Mouse (Mus musculus): Measurements from ENCODE around the gene Fam240a. TPM values are rescaled to one million over a fixed set of nuclear protein-coding genes. Genes with fewer than 3 reads are reported as not detected.
A peak's percentile ranks its signal among the peaks of the same experiment; 100 is the strongest.

Fam240a gene
- polyA plus RNA-seq, 1 experiment from 2014 or later = not detected

GRCm38 (mm10) chr9:110879998-110880561 is 36.6 kb downstream of the Fam240a start, which contains the start of gene Tmie:
Gene Tmie (minus strand): TSS chr9:110880113.
- Histone ChIP-seq H3K9me3 (ENCODE audit: control insufficient read depth, low read length) (no peaks in the 10 kb centered on the region), H3K36me3 (ENCODE audit: control insufficient read depth, insufficient read depth, low read length) (no peaks in the 10 kb centered on the region), H3K27me3 (ENCODE audit: control insufficient read depth, insufficient read depth, low read length) (peaks cover 34% of the 10 kb centered on the region), H3K4me1 (replicated peaks; ENCODE audit: control insufficient read depth, insufficient read depth, low read length) (peaks cover 10% of the 10 kb centered on the region), H3K4me2 (replicated peaks; ENCODE audit: low read depth, low read length) (peak within 1 kb of the TSS; percentile 83), H3K27ac (ENCODE audit: low read depth, low read length) (no peak within 1 kb of the TSS), H3K4me3 (ENCODE audit: low read depth, low read length) (peak within 1 kb of the TSS; percentile 48), H3K9ac (ENCODE audit: low read depth, low read length) (0 out of 2 replicates have a peak within 1 kb of the TSS, but pooled peaks have one; percentile 27)
- DNase-seq (ENCODE audit: low spot score) = peak; percentile 51
- ATAC-seq (ENCODE audit: low FRiP score) = 0 out of 2 replicates have a peak, but pooled peaks have one; percentile 13
- under 1% methylated on average over 42 of the region's 57 CpGs for WGBS

GRCm38 (mm10) chr9:110879191-110879920 is 37.3 kb downstream of the Fam240a start, which contains the start of gene Als2cl:
Gene Als2cl (plus strand): TSS chr9:110879870.
- ATAC-seq (ENCODE audit: low FRiP score) (no peak), DNase-seq (ENCODE audit: low spot score) (no peak)
- Histone ChIP-seq H3K9me3 (ENCODE audit: control insufficient read depth, low read length) (no peaks in the 10 kb centered on the region), H3K27me3 (ENCODE audit: control insufficient read depth, insufficient read depth, low read length) (peaks cover 34% of the 10 kb centered on the region), H3K36me3 (ENCODE audit: control insufficient read depth, insufficient read depth, low read length) (no peaks in the 10 kb centered on the region), H3K4me1 (replicated peaks; ENCODE audit: control insufficient read depth, insufficient read depth, low read length) (peaks cover 17% of the 10 kb centered on the region), H3K4me3 (ENCODE audit: low read depth, low read length) (peak within 1 kb of the TSS; percentile 48), H3K9ac (ENCODE audit: low read depth, low read length) (0 out of 2 replicates have a peak within 1 kb of the TSS, but pooled peaks have one; percentile 27), H3K4me2 (replicated peaks; ENCODE audit: low read depth, low read length) (peak within 1 kb of the TSS; percentile 83), H3K27ac (ENCODE audit: low read depth, low read length) (no peak within 1 kb of the TSS)
- 13% methylated on average over 12 of the region's 12 CpGs for WGBS

GRCm38 (mm10) chr9:110877888-110878287 is 38.8 kb downstream of the Fam240a start:
- Histone ChIP-seq H3K27me3 (ENCODE audit: control insufficient read depth, insufficient read depth, low read length) (peaks cover 40% of the 10 kb centered on the region), H3K9ac (ENCODE audit: low read depth, low read length) (no peak overlapping the region), H3K27ac (ENCODE audit: low read depth, low read length) (no peak overlapping the region), H3K4me3 (ENCODE audit: low read depth, low read length) (no peak overlapping the region), H3K4me2 (replicated peaks; ENCODE audit: low read depth, low read length) (no peak overlapping the region), H3K9me3 (ENCODE audit: control insufficient read depth, low read length) (no peaks in the 10 kb centered on the region), H3K36me3 (ENCODE audit: control insufficient read depth, insufficient read depth, low read length) (no peaks in the 10 kb centered on the region), H3K4me1 (replicated peaks; ENCODE audit: control insufficient read depth, insufficient read depth, low read length) (peaks cover 27% of the 10 kb centered on the region)
- DNase-seq (ENCODE audit: low spot score) = no peak
- no peak for ATAC-seq (ENCODE audit: low FRiP score)
- WGBS = 87% methylated on average over 5 of the region's 5 CpGs

- Histone ChIP-seq H3K27ac (ENCODE audit: low read depth, low read length) (no peak overlapping the region), H3K9ac (ENCODE audit: low read depth, low read length) (no peak overlapping the region), H3K27me3 (ENCODE audit: control insufficient read depth, insufficient read depth, low read length) (peaks cover 45% of the 10 kb centered on the region), H3K4me2 (replicated peaks; ENCODE audit: low read depth, low read length) (no peak overlapping the region), H3K4me1 (replicated peaks; ENCODE audit: control insufficient read depth, insufficient read depth, low read length) (peaks cover 27% of the 10 kb centered on the region), H3K4me3 (ENCODE audit: low read depth, low read length) (no peak overlapping the region), H3K36me3 (ENCODE audit: control insufficient read depth, insufficient read depth, low read length) (no peaks in the 10 kb centered on the region), H3K9me3 (ENCODE audit: control insufficient read depth, low read length) (no peaks in the 10 kb centered on the region)
- ATAC-seq (ENCODE audit: low FRiP score) (no peak), DNase-seq (ENCODE audit: low spot score) (no peak)
- WGBS = 95% methylated on average over 1 of the region's 1 CpGs
These were observed 39.3 kb downstream of the Fam240a start for GRCm38 (mm10) chr9:110877353-110877752.

- Histone ChIP-seq H3K4me1 (replicated peaks; ENCODE audit: control insufficient read depth, insufficient read depth, low read length) (peaks cover 26% of the 10 kb centered on the region), H3K36me3 (ENCODE audit: control insufficient read depth, insufficient read depth, low read length) (no peaks in the 10 kb centered on the region), H3K9me3 (ENCODE audit: control insufficient read depth, low read length) (no peaks in the 10 kb centered on the region), H3K9ac (ENCODE audit: low read depth, low read length) (no peak overlapping the region), H3K27ac (ENCODE audit: low read depth, low read length) (no peak overlapping the region), H3K27me3 (ENCODE audit: control insufficient read depth, insufficient read depth, low read length) (peaks cover 33% of the 10 kb centered on the region), H3K4me2 (replicated peaks; ENCODE audit: low read depth, low read length) (no peak overlapping the region), H3K4me3 (ENCODE audit: low read depth, low read length) (no peak overlapping the region)
- ATAC-seq (ENCODE audit: low FRiP score) (peak; percentile 63), DNase-seq (ENCODE audit: low spot score) (no peak)
- 23% methylated on average over 4 of the region's 6 CpGs for WGBS
These were observed 41.4 kb downstream of the Fam240a start for GRCm38 (mm10) chr9:110875288-110875695.

GRCm38 (mm10) chr9:110874660-110875191 is 41.9 kb downstream of the Fam240a start:
- Histone ChIP-seq H3K4me2 (replicated peaks; ENCODE audit: low read depth, low read length) (peak overlapping the region; percentile 2; the same call in 1 of the 2 replicates), H3K4me3 (ENCODE audit: low read depth, low read length) (no peak overlapping the region), H3K27ac (ENCODE audit: low read depth, low read length) (no peak overlapping the region; the same call in 1 of the 2 replicates), H3K9ac (ENCODE audit: low read depth, low read length) (no peak overlapping the region), H3K4me1 (replicated peaks; ENCODE audit: control insufficient read depth, insufficient read depth, low read length) (peaks cover 24% of the 10 kb centered on the region), H3K27me3 (ENCODE audit: control insufficient read depth, insufficient read depth, low read length) (peaks cover 27% of the 10 kb centered on the region), H3K36me3 (ENCODE audit: control insufficient read depth, insufficient read depth, low read length) (no peaks in the 10 kb centered on the region), H3K9me3 (ENCODE audit: control insufficient read depth, low read length) (no peaks in the 10 kb centered on the region)
- ATAC-seq (ENCODE audit: low FRiP score) = peak; percentile 82
- WGBS = 7% methylated on average over 3 of the region's 3 CpGs
- peak; percentile 42 for DNase-seq (ENCODE audit: low spot score)

- Histone ChIP-seq H3K9ac (ENCODE audit: low read depth, low read length) (peak overlapping the region; percentile 42), H3K4me2 (replicated peaks; ENCODE audit: low read depth, low read length) (peak overlapping the region; percentile 55), H3K27me3 (ENCODE audit: control insufficient read depth, insufficient read depth, low read length) (peaks cover 20% of the 10 kb centered on the region), H3K4me3 (ENCODE audit: low read depth, low read length) (peak overlapping the region; percentile 21), H3K9me3 (ENCODE audit: control insufficient read depth, low read length) (no peaks in the 10 kb centered on the region), H3K27ac (ENCODE audit: low read depth, low read length) (no peak overlapping the region; the same call in 1 of the 2 replicates), H3K36me3 (ENCODE audit: control insufficient read depth, insufficient read depth, low read length) (no peaks in the 10 kb centered on the region), H3K4me1 (replicated peaks; ENCODE audit: control insufficient read depth, insufficient read depth, low read length) (peaks cover 22% of the 10 kb centered on the region)
- peak; percentile 69 for ATAC-seq (ENCODE audit: low FRiP score)
- 10% methylated on average over 34 of the region's 40 CpGs for WGBS
- DNase-seq (ENCODE audit: low spot score) = peak; percentile 54
These were observed 42.7 kb downstream of the Fam240a start for GRCm38 (mm10) chr9:110873681-110874659.

GRCm38 (mm10) chr9:110871030-110871429 is 45.6 kb downstream of the Fam240a start:
- Histone ChIP-seq H3K27ac (ENCODE audit: low read depth, low read length) (no peak overlapping the region), H3K9me3 (ENCODE audit: control insufficient read depth, low read length) (no peaks in the 10 kb centered on the region), H3K4me1 (replicated peaks; ENCODE audit: control insufficient read depth, insufficient read depth, low read length) (peaks cover 22% of the 10 kb centered on the region), H3K4me3 (ENCODE audit: low read depth, low read length) (no peak overlapping the region), H3K27me3 (ENCODE audit: control insufficient read depth, insufficient read depth, low read length) (peaks cover 11% of the 10 kb centered on the region), H3K36me3 (ENCODE audit: control insufficient read depth, insufficient read depth, low read length) (no peaks in the 10 kb centered on the region), H3K4me2 (replicated peaks; ENCODE audit: low read depth, low read length) (no peak overlapping the region), H3K9ac (ENCODE audit: low read depth, low read length) (no peak overlapping the region)
- DNase-seq (ENCODE audit: low spot score) (peak; percentile 76), ATAC-seq (ENCODE audit: low FRiP score) (no peak)
- 14% methylated on average over 7 of the region's 7 CpGs for WGBS

Measured in hindbrain, embryonic 11.5 days (tissue).